Mouse (Mus musculus) heart, adult 2 months (tissue): ENCODE results near the gene Gng5. TPM values are rescaled to one million over a fixed set of nuclear protein-coding genes. Genes with fewer than 3 reads are reported as not detected.

Source experiments
- DNase-seq, 2 experiments: peaks; one replicate each; pipeline ENCODE4 v3.0.0; 2021
- H3K27ac ChIP-seq: fragments of 200-600 bp; 2 replicates; pipeline ENCODE4 v1.8.1; 2022
- H3K27me3 ChIP-seq: fragments of 200-500 bp; 2 replicates; pipeline ENCODE4 v1.6.1; 2012; ENCODE audit warnings: mild to moderate bottlenecking, low read length, inconsistent platforms, mixed read lengths; ENCODE audit not compliant: control insufficient read depth, insufficient read depth
- H3K36me3 ChIP-seq: fragments of 200-500 bp; 2 replicates; pipeline ENCODE4 v1.6.1; 2012; ENCODE audit warnings: low read length, inconsistent platforms; ENCODE audit not compliant: control insufficient read depth, insufficient read depth
- H3K4me1 ChIP-seq: fragments of 200-500 bp; 2 replicates; pipeline ENCODE4 v1.6.1; 2011; ENCODE audit warnings: low read length; ENCODE audit not compliant: control insufficient read depth, insufficient read depth
- H3K4me3 ChIP-seq: fragments of 200-600 bp; 2 replicates; pipeline ENCODE4 v1.8.1; 2022
- H3K79me2 ChIP-seq: fragments of 200-500 bp; replicated peaks from 2 replicates; pipeline ENCODE4 v1.6.1; 2012; ENCODE audit warnings: mild to moderate bottlenecking, inconsistent platforms, low read length, moderate library complexity, mixed read lengths; ENCODE audit not compliant: control insufficient read depth, insufficient read depth
- H3K9ac ChIP-seq: fragments of 200-500 bp; 2 replicates; pipeline ENCODE4 v1.6.1; 2012; ENCODE audit warnings: low read depth, mild to moderate bottlenecking, control low read depth, inconsistent platforms, low read length, mixed read lengths
- CTCF ChIP-seq: fragments of 200-600 bp; IDR thresholded peaks from 2 replicates; pipeline ENCODE4 v1.8.1; 2022; ENCODE audit warnings: antibody characterized with exemption, mild to moderate bottlenecking, moderate library complexity
- EP300 ChIP-seq: fragments of 200-500 bp; IDR thresholded peaks from 2 replicates; pipeline ENCODE4 v1.6.1; 2011; ENCODE audit warnings: low read depth, low read length, control low read depth; ENCODE audit not compliant: insufficient read depth
- POLR2A ChIP-seq: fragments of 200-500 bp; IDR thresholded peaks from 2 replicates; pipeline ENCODE4 v1.6.1; 2011; ENCODE audit warnings: mild to moderate bottlenecking, low read depth, low read length, control low read depth; ENCODE audit not compliant: insufficient read depth
- WGBS: fragments of 180-500 bp; shearing (Covaris S2); methylation state at CpG from one replicate; pipeline ENCODE4 v1.1.7; 2018; 5-methylcytosine and 5-hydroxymethylcytosine counted together
- intact Hi-C: fragments of 180-260 bp; cut with DNase I; formaldehyde crosslinking; loops from one replicate; pipeline ENCODE4 v1.15.1; 2025
- polyA plus RNA-seq: library from polyadenylated mRNA; depleted of rRNA; stranded (reverse); fragments of >200 nt; gene quantifications from 2 replicates; pipeline ENCODE4 v1.2.3, GENCODE M21; 2012
- total RNA-seq, 2 experiments: library from RNA; stranded (reverse); gene quantifications; 2 replicates each; pipeline ENCODE4 v1.2.3; 2021

Gene Gng5
- total and polyA plus RNA-seq, 3 experiments = 216 to 445 (median 264) TPM

DNA sequence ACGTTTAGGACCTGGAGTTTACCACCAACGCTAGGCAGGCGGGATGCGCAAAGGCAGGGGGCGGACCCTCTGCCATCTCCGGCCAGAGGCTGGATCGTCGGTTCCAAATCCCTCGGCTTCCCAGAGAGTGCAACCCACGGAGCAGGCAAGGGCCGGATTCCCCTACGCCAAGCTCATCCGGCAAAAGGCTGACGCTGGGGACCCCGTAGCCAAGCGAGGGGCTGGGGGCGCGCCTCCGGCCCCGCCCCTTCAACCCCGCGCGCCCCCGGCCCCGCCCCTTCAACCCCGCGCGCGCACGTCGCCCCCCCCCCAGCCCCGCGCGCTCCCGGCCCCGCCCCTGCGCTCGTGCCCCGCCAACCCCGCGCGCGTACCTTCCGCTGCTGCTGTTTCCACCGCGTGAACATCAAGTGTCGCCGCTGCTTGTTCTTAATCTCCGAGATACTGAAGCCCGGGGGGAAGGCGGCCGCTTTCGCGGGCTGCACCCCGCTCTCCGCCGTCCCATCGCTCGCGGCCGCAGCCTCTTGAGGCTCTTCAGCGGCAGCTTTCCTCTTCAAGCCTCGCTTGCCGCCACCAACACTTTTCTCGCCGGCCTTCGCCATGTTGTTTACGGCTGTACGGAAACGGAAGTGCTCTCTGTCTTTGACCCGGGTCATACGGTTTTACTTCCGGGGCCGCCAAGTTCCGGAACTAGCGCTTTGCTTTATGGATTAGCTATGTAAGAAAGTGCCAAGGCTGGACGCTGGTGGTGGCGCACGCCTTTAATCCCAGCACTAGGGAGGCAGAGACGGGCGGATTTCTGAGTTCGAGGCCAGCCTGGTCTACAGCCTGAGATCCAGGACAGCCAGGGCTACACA, 21.4 kb downstream of the Gng5 start, which contains the start of gene Rpf1:
Gene Rpf1 (minus strand): TSS at position 632 of the 854 bp plus-strand sequence.
- Histone ChIP-seq H3K79me2 (no peaks in the 10 kb centered on the region; the same call in 1 of the 2 replicates), H3K4me1 (no peaks in the 10 kb centered on the region), H3K27me3 (no peaks in the 10 kb centered on the region), H3K9ac (peak within 1 kb of the TSS; percentile 83), H3K4me3 (peak within 1 kb of the TSS; percentile 94), H3K36me3 (no peaks in the 10 kb centered on the region; the same call in 1 of the 2 replicates), H3K27ac (peak within 1 kb of the TSS; percentile 97)
- DNase-seq = peak; percentile 89 to 92
- under 1% methylated on average over 60 of the region's 82 CpGs for WGBS
- intact Hi-C loops = loop anchor here (2.0 to 5.0 kb wide), 4 partner anchors 20 to 291 kb away; partner anchors contain the start of gene Prkacb
- TF ChIP-seq POLR2A = peak; percentile 78
- no peak for TF ChIP-seq CTCF
- TF ChIP-seq EP300 = peak; percentile 68; the same call in 1 of the 2 replicates

GRCm38 (mm10) chr3:146521652-146522020, 22.0 kb downstream of the Gng5 start:
- Histone ChIP-seq H3K27ac (peak overlapping the region; percentile 97), H3K9ac (peak overlapping the region; percentile 59; the same call in 1 of the 2 replicates), H3K27me3 (no peaks in the 10 kb centered on the region), H3K4me3 (peak overlapping the region; percentile 94), H3K36me3 (no peaks in the 10 kb centered on the region; the same call in 1 of the 2 replicates), H3K4me1 (no peaks in the 10 kb centered on the region), H3K79me2 (no peaks in the 10 kb centered on the region; the same call in 1 of the 2 replicates)
- WGBS = 6% methylated on average over 8 of the region's 8 CpGs
- intact Hi-C loops = loop anchor here (2.0 to 5.0 kb wide), 4 partner anchors 21 to 291 kb away; partner anchors contain the start of gene Prkacb
- TF ChIP-seq EP300 = no peak
- no peak for TF ChIP-seq CTCF
- TF ChIP-seq POLR2A = no peak
- no peak for DNase-seq

- 40% methylated on average over 2 of the region's 2 CpGs for WGBS
- Histone ChIP-seq H3K27me3 (0 out of 2 replicates have a peak, but pooled peaks cover 2% of the 10 kb centered on the region), H3K4me3 (no peak overlapping the region), H3K27ac (no peak overlapping the region), H3K9ac (no peak overlapping the region), H3K36me3 (no peaks in the 10 kb centered on the region), H3K4me1 (no peaks in the 10 kb centered on the region), H3K79me2 (no peaks in the 10 kb centered on the region)
- intact Hi-C loops = no loop called here
- no peak for DNase-seq
- TF ChIP-seq CTCF (no peak), POLR2A (no peak), EP300 (no peak)
These were observed 28.7 kb downstream of the Gng5 start for GRCm38 (mm10) chr3:146528335-146528734.

DNA sequence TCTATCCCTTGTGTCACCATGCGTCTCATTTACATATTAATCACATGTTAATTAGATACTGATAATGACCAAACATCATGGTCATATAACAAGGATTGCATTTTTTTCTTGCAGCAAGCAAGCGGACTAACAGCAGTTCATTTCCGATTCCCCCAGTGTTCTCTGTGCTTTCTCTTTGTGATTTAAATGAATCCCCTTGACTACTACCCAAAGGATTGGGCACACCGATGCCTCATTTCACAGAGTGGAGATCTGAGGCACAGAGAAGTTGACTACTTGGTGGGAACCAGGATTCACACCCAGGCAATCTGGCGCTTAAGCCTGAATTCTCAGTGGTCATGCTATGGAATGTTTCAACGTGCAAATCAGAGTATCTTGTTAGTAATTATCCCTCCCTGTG, 35.4 kb downstream of the Gng5 start:
- H3K27ac ChIP-seq = no peak overlapping the region
- WGBS = 69% methylated on average over 6 of the region's 6 CpGs
- 0 out of 2 replicates have a peak, but pooled peaks cover 2% of the 10 kb centered on the region for H3K27me3 ChIP-seq
- H3K4me3 ChIP-seq = no peak overlapping the region
- no peak overlapping the region for H3K9ac ChIP-seq
- DNase-seq = no peak
- TF ChIP-seq EP300 (no peak), POLR2A (no peak), CTCF (no peak)
- intact Hi-C loops = no loop called here
- no peaks in the 10 kb centered on the region for H3K79me2 ChIP-seq
- no peaks in the 10 kb centered on the region for H3K36me3 ChIP-seq
- no peaks in the 10 kb centered on the region for H3K4me1 ChIP-seq

DNA sequence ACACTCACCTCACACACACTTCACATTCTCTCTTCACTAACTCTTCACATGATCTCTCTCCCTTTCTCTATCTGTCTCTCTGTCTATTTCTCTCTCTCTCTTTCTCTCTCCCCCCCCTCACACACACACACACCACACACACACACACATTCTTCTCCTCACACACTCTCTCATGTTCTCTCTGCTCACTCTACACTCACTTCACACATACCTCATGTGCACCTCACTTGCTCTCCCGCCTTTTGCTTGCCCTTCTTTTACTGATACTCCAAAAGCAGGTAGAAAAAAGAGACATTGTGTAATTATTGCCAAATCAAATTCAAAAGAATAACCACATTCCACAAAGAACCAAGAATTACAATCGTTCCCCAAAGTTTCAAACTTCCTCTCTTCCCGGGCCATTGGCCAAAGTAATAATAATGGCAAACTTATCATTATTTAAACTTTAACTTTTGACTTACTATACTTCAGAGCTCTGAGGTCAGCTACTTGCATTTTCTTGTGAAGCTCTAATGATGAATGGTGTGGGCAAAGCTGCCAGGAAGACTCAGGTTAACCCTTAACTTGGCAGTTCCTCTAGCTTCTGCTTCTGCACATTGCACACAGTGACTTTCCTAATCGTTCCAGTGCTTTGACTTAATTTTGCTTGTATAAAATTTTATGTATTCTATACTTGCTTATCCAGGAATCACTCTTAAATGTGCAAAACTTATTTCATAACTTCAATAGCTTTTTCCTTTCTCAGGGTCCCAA, 41.1 kb downstream of the Gng5 start:
- Histone ChIP-seq H3K79me2 (no peaks in the 10 kb centered on the region), H3K27me3 (no peaks in the 10 kb centered on the region), H3K9ac (no peak overlapping the region), H3K36me3 (no peaks in the 10 kb centered on the region), H3K27ac (no peak overlapping the region), H3K4me1 (no peaks in the 10 kb centered on the region), H3K4me3 (no peak overlapping the region)
- WGBS = 63% methylated on average over 4 of the region's 4 CpGs
- no peak for TF ChIP-seq EP300
- TF ChIP-seq CTCF = no peak
- no peak for TF ChIP-seq POLR2A
- intact Hi-C loops = no loop called here
- no peak for DNase-seq
